ENCODE assay signal across 21 mouse cellular contexts in the genomic region with DNA sequence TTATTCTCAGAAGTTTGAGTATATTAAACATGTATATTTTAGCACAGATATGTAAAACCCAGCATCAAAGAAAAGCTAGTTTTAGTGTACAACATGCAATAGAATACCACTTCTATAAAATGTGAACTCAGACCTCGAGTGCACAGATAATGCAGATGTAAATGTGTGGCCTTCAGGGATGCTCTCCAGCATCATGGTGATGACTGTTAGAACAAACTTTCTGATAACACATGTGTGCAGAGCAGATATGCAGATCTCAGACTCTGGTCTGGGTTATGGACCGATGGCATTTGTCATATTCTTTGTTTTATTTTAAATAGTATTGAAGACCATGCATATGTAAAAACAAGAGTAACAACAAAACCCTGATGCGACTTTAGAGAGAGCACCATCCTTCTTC.
A peak's percentile ranks its signal among the peaks of the same experiment; 100 is the strongest.
DNase-seq lines count a peak whose midpoint lies in the region; ATAC-seq and TF ChIP-seq lines count a peak whose summit lies in the region.
"Had no signal": no experiment of that assay in that cellular context is flagged by ENCODE, and none has a peak within 500 bp of the region (broad histone marks: within the 10 kb centered on the region; RNA-seq: fewer than 3 reads in every experiment).

No protein-coding gene starts in this region.

- H3K9me3 ChIP-seq in liver, embryonic 11.5 days (ENCODE audit: control insufficient read depth, low read length): no peaks in the 10 kb centered on the region
- no peaks in the 10 kb centered on the region for H3K9me3 ChIP-seq in liver, embryonic 13.5 days (replicated peaks)
- H3K9me3 ChIP-seq in hindbrain, postnatal 0 days (ENCODE audit: low read length): no peaks in the 10 kb centered on the region
- H3K9me3 ChIP-seq: embryonic facial prominence, embryonic 12.5 days; forebrain, embryonic 13.5 days; G1E; heart, embryonic 13.5 days had no signal

- no peaks in the 10 kb centered on the region for H3K27me3 ChIP-seq in liver, embryonic 11.5 days (replicated peaks; ENCODE audit: control insufficient read depth, insufficient read depth, low read length)
- no peaks in the 10 kb centered on the region for H3K27me3 ChIP-seq in liver, embryonic 13.5 days
- no peaks in the 10 kb centered on the region for H3K27me3 ChIP-seq in hindbrain, postnatal 0 days (ENCODE audit: insufficient read depth, low read length)
- H3K27me3 ChIP-seq in cerebellum, adult 2 months (ENCODE audit: control insufficient read depth, insufficient read depth, low read length): no peaks in the 10 kb centered on the region
- H3K27me3 ChIP-seq: embryonic facial prominence, embryonic 12.5 days; forebrain, embryonic 13.5 days; heart, embryonic 13.5 days had no signal

- H3K36me3 ChIP-seq in liver, embryonic 11.5 days (ENCODE audit: control insufficient read depth, insufficient read depth, low read length): no peaks in the 10 kb centered on the region
- no peaks in the 10 kb centered on the region for H3K36me3 ChIP-seq in liver, embryonic 13.5 days
- no peaks in the 10 kb centered on the region for H3K36me3 ChIP-seq in hindbrain, postnatal 0 days (ENCODE audit: insufficient read depth, low read length)
- H3K36me3 ChIP-seq: embryonic facial prominence, embryonic 12.5 days had no signal

- no peak for TF ChIP-seq CTCF in hindbrain, postnatal 0 days (IDR thresholded peaks at IDR 0.05; ENCODE audit: low read depth)
- TF ChIP-seq CTCF in cerebellum, adult 2 months (IDR thresholded peaks at IDR 0.05; ENCODE audit: borderline replicate concordance, insufficient read depth, low read depth, low read length): no peak

- no peak for DNase-seq in liver, embryonic 11.5 days (ENCODE audit: low spot score)
- no peak for DNase-seq in liver
- peak; percentile 5 for DNase-seq in liver, embryonic 13.5 days
- no peak for DNase-seq in hindbrain, postnatal 0 days (ENCODE audit: low spot score)
- no peak for DNase-seq in cerebellum, adult 2 months
- DNase-seq: adrenal gland, postnatal 10 days; B cell, adult 2 months; cerebellum, adult 18-20 months; cerebellum, postnatal 14 days; forebrain, postnatal 0 days; gastrocnemius, postnatal 14 days; heart, postnatal 4 days had no signal

- peaks cover 18% of the 10 kb centered on the region for H3K4me1 ChIP-seq in liver, embryonic 11.5 days (replicated peaks; ENCODE audit: control insufficient read depth, insufficient read depth, low read length)
- H3K4me1 ChIP-seq in liver, embryonic 13.5 days (replicated peaks): peaks cover 34% of the 10 kb centered on the region
- no peaks in the 10 kb centered on the region for H3K4me1 ChIP-seq in hindbrain, postnatal 0 days (ENCODE audit: insufficient read depth, low read length)
- H3K4me1 ChIP-seq in cerebellum, adult 2 months (ENCODE audit: control insufficient read depth, insufficient read depth, low read length): no peaks in the 10 kb centered on the region
- H3K4me1 ChIP-seq: embryonic facial prominence, embryonic 12.5 days had no signal

- H3K27ac ChIP-seq in liver, embryonic 11.5 days (ENCODE audit: low read depth, low read length): no peak overlapping the region
- no peak overlapping the region for H3K27ac ChIP-seq in liver, embryonic 13.5 days
- no peak overlapping the region for H3K27ac ChIP-seq in hindbrain, postnatal 0 days
- H3K27ac ChIP-seq in cerebellum, adult 2 months (ENCODE audit: insufficient read depth, low read length): no peak overlapping the region
- H3K27ac ChIP-seq: embryonic facial prominence, embryonic 12.5 days; forebrain, embryonic 13.5 days; heart, embryonic 13.5 days; hindbrain, embryonic 14.5 days had no signal

- WGBS in liver, embryonic 11.5 days: 68% methylated on average over 3 of the region's 3 CpGs
- 47% methylated on average over 3 of the region's 3 CpGs for WGBS in liver, embryonic 13.5 days (ENCODE audit: insufficient replicate concordance)
- WGBS in hindbrain, postnatal 0 days: 97% methylated on average over 3 of the region's 3 CpGs
- 97% methylated on average over 3 of the region's 3 CpGs for WGBS in cerebellum, adult 2 months

- peak; percentile 60 for ATAC-seq in liver, embryonic 11.5 days (replicated peaks; ENCODE audit: low FRiP score)
- ATAC-seq in liver, embryonic 13.5 days (ENCODE audit: low read depth): peak; percentile 75
- ATAC-seq in megakaryocyte progenitor cell, adult 5-6 weeks (replicated peaks; ENCODE audit: poor library complexity): peak; percentile 66
- no peak for ATAC-seq in inflammation-experienced regulatory T-cells, adult 6 months
- ATAC-seq in hindbrain, postnatal 0 days: no peak
- ATAC-seq: CD4-positive, CD25-positive, alpha-beta regulatory T cell, adult 4 months; forebrain, embryonic 13.5 days; forebrain, postnatal 0 days; intestine, postnatal 0 days had no signal

- H3K4me3 ChIP-seq in liver, embryonic 11.5 days (ENCODE audit: low read depth, low read length): no peak overlapping the region
- no peak overlapping the region for H3K4me3 ChIP-seq in liver, embryonic 13.5 days (replicated peaks)
- H3K4me3 ChIP-seq in hindbrain, postnatal 0 days (ENCODE audit: low read length): no peak overlapping the region
- H3K4me3 ChIP-seq in cerebellum, adult 2 months (replicated peaks; ENCODE audit: insufficient read depth, low read depth, low read length): no peak overlapping the region
- H3K4me3 ChIP-seq: embryonic facial prominence, embryonic 12.5 days; forebrain, embryonic 13.5 days; heart, embryonic 13.5 days had no signal

- TF ChIP-seq POLR2A in cerebellum, adult 2 months (IDR thresholded peaks at IDR 0.05; ENCODE audit: borderline replicate concordance, insufficient read depth, low read length): no peak

- H3K4me2 ChIP-seq in liver, embryonic 11.5 days: no peak overlapping the region
- no peak overlapping the region for H3K4me2 ChIP-seq in liver, embryonic 13.5 days
- no peak overlapping the region for H3K4me2 ChIP-seq in hindbrain, postnatal 0 days (ENCODE audit: low read depth, low read length)
- H3K4me2 ChIP-seq: embryonic facial prominence, embryonic 12.5 days; forebrain, embryonic 13.5 days; heart, embryonic 13.5 days; hindbrain, embryonic 14.5 days had no signal

- no peak overlapping the region for H3K9ac ChIP-seq in liver, embryonic 11.5 days (ENCODE audit: low read depth, low read length)
- no peak overlapping the region for H3K9ac ChIP-seq in liver, embryonic 13.5 days
- H3K9ac ChIP-seq in hindbrain, postnatal 0 days (replicated peaks; ENCODE audit: low read length): no peak overlapping the region
- H3K9ac ChIP-seq: embryonic facial prominence, embryonic 12.5 days; forebrain, embryonic 13.5 days; forebrain, postnatal 0 days; heart, embryonic 13.5 days; hindbrain, embryonic 14.5 days had no signal

Comparison
In these comparisons a context has a peak if more than half of its experiments do, and no peak if none do; other contexts are left out.
1. ATAC-seq: peak in liver, embryonic 11.5 days (single experiment), liver, embryonic 13.5 days (single experiment) and megakaryocyte progenitor cell, adult 5-6 weeks (single experiment); none in inflammation-experienced regulatory T-cells, adult 6 months (single experiment) and hindbrain, postnatal 0 days (single experiment).